Mouse (Mus musculus) forebrain, postnatal 0 days (tissue): ENCODE measurements around the gene Lamc2. TPM values are rescaled to one million over a fixed set of nuclear protein-coding genes. Genes with fewer than 3 reads are reported as not detected.

Experiments
- ATAC-seq: fragments of 200-750 bp; cut with Nextera tagmentation; 2 replicates; pipeline ENCODE4 v1.8.0; 2017; ENCODE audit warnings: mild to moderate bottlenecking, moderate library complexity
- DNase-seq: peaks from one replicate; pipeline ENCODE4 v3.0.0-alpha.2; 2015
- H3K27ac ChIP-seq: fragments of 300-500 bp; sonication (generic); 2 replicates; pipeline ENCODE4 v1.5.1; 2014; ENCODE audit warnings: low read depth, mild to moderate bottlenecking, antibody characterized with exemption, low read length, moderate library complexity, mixed read lengths
- H3K27me3 ChIP-seq: fragments of 300-500 bp; sonication (generic); 2 replicates; pipeline ENCODE4 v1.6.1; 2014; ENCODE audit warnings: mild to moderate bottlenecking, low read length, mixed read lengths; ENCODE audit not compliant: insufficient read depth
- H3K36me3 ChIP-seq: fragments of 300-500 bp; sonication (generic); 2 replicates; pipeline ENCODE4 v1.6.1; 2014; ENCODE audit warnings: mild to moderate bottlenecking, moderate library complexity; ENCODE audit not compliant: insufficient read depth
- H3K4me1 ChIP-seq: fragments of 300-500 bp; sonication (generic); 2 replicates; pipeline ENCODE4 v1.6.1; 2014; ENCODE audit warnings: antibody characterized with exemption; ENCODE audit not compliant: insufficient read depth
- H3K4me2 ChIP-seq: fragments of 300-500 bp; sonication (generic); 2 replicates; pipeline ENCODE4 v1.6.1; 2014; ENCODE audit warnings: low read depth, mild to moderate bottlenecking, moderate library complexity
- H3K4me3 ChIP-seq: fragments of 300-500 bp; sonication (generic); 2 replicates; pipeline ENCODE4 v1.5.1; 2014; ENCODE audit warnings: low read depth, low read length, mixed read lengths
- H3K9ac ChIP-seq: fragments of 300-500 bp; sonication (generic); 2 replicates; pipeline ENCODE4 v1.6.1; 2014; ENCODE audit warnings: mild to moderate bottlenecking
- H3K9me3 ChIP-seq: fragments of 300-500 bp; sonication (generic); 2 replicates; pipeline ENCODE4 v1.6.1; 2016; ENCODE audit warnings: low read length
- CTCF ChIP-seq: sonication (generic); IDR thresholded peaks from 2 replicates; pipeline ENCODE4 v1.5.1; 2016; ENCODE audit warnings: antibody characterized with exemption, control low read depth, low read depth
- WGBS: fragments of 180-500 bp; shearing (Covaris S2); extraction: QIAGEN DNeasy Blood & Tissue Kit; methylation state at CpG from one replicate; pipeline ENCODE4 v1.1.7; 2014; 5-methylcytosine and 5-hydroxymethylcytosine counted together
- polyA plus RNA-seq: library from polyadenylated mRNA; unstranded; fragments of >200 nt; fragmentation: Nextera tagmentation; extraction: Ambion mirVana; gene quantifications from 2 replicates; pipeline ENCODE4 v1.2.1, GENCODE M21; 2015
- total RNA-seq: library from RNA; depleted of rRNA; stranded (reverse); fragments of >200 nt; gene quantifications from 2 replicates; pipeline ENCODE4 v1.2.3, GENCODE M21; 2014

Lamc2 gene
- total and polyA plus RNA-seq, 2 experiments from 2014 or later, result 4.4 to 5.8 TPM

DNA sequence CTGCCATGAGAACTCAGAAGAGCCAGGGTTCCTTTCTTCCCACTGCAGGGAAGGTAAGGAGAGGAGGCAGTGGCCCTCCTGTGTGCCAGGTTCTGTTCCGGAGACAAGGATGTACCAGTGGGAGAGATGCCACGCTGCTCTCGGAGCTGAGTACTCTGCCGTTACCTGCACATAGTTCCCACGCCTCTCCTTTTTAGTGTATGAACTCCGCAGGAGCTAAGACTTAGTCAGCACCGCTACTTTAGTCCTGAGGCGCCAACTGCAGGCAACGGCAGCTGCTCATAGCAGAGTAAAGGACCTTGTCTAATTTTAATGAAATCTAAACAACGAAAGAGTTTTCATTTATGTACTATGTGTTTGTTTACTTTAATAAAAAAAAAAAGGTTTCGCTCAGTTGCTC lies 46.0 kb downstream of the Lamc2 start:
- no peak overlapping the region for H3K4me2 ChIP-seq
- no peaks in the 10 kb centered on the region for H3K27me3 ChIP-seq
- no peak overlapping the region for H3K4me3 ChIP-seq
- ATAC-seq (no peak), DNase-seq (no peak)
- no peak overlapping the region for H3K9ac ChIP-seq
- H3K27ac ChIP-seq, result no peak overlapping the region
- no peaks in the 10 kb centered on the region for H3K4me1 ChIP-seq
- H3K36me3 ChIP-seq, result no peaks in the 10 kb centered on the region
- H3K9me3 ChIP-seq, result no peaks in the 10 kb centered on the region
- 80% methylated on average over 11 of the region's 11 CpGs for WGBS
- no peak for TF ChIP-seq CTCF

DNA sequence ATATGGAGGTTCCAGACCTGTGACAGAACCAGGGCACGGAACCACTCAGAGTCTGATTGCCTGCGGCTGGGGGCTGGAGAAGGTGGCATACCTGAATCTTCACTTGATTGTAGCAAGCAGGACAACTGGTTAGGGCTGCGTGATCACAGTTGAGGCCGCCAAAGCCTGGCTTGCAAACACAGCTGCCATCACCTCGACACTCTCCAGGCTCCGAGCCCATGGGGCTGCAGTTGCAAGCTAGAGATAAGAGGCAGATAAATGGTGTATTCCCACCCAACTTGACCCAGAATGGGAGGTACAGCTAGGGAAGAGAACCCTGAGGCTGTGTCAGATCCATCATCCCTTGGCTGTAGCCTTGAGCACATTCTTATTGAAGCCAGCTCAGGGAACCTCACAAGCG lies 46.6 kb downstream of the Lamc2 start:
- H3K9me3 ChIP-seq, result no peaks in the 10 kb centered on the region
- no peak overlapping the region for H3K4me2 ChIP-seq
- H3K27me3 ChIP-seq, result no peaks in the 10 kb centered on the region
- H3K27ac ChIP-seq, result no peak overlapping the region
- DNase-seq, result no peak
- no peak for ATAC-seq
- WGBS, result 83% methylated on average over 7 of the region's 7 CpGs
- H3K4me3 ChIP-seq, result no peak overlapping the region
- TF ChIP-seq CTCF, result no peak
- H3K9ac ChIP-seq, result no peak overlapping the region
- H3K36me3 ChIP-seq, result no peaks in the 10 kb centered on the region
- no peaks in the 10 kb centered on the region for H3K4me1 ChIP-seq

DNA sequence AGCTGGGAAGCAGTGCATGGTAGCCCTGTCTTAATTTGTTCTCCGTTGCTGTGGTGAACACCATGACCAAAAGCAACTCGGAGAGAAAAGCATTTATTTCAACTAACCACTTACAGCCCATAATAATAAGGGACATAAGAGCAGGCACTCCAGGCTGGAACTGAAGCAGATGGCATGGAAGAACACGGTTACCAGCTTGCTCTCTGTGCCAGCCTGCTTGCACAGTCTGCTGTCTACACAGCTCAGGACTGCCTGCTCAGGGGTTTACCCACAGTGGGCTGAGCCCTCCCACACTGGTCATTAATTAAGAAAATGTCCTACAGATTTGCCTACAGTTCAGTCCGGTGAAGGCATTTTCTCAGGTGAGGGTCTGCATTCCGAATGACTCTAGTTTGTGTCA lies 47.8 kb downstream of the Lamc2 start:
- Histone ChIP-seq H3K4me1 (no peaks in the 10 kb centered on the region), H3K9me3 (no peaks in the 10 kb centered on the region), H3K27ac (no peak overlapping the region), H3K4me2 (no peak overlapping the region), H3K4me3 (no peak overlapping the region), H3K36me3 (no peaks in the 10 kb centered on the region), H3K9ac (no peak overlapping the region), H3K27me3 (no peaks in the 10 kb centered on the region)
- no peak for TF ChIP-seq CTCF
- WGBS, result 60% methylated on average over 5 of the region's 5 CpGs
- DNase-seq, result peak; percentile 21
- ATAC-seq, result peak; percentile 89

DNA sequence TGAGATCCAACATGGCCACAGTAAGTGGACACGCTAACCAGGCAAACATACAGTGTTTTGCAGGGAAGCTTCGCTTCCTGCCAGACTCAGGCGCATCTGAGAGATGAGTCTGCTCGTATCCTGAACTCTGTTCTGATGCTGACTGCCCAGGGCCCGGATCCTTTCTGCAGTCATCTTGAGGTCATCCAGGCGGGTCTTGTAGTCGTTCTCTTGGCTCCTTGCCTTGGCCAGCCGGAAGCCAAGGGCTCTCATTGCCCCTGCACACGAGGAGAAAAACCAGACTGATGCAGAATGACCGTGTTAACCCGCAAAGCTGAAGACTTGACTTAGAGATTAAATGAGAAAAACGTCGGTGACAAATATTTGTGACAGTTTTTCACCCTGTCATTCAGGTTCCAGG lies 49.6 kb downstream of the Lamc2 start:
- H3K4me1 ChIP-seq, result no peaks in the 10 kb centered on the region
- no peak overlapping the region for H3K9ac ChIP-seq
- H3K27ac ChIP-seq, result no peak overlapping the region
- 85% methylated on average over 13 of the region's 13 CpGs for WGBS
- no peaks in the 10 kb centered on the region for H3K36me3 ChIP-seq
- no peak for TF ChIP-seq CTCF
- H3K27me3 ChIP-seq, result no peaks in the 10 kb centered on the region
- DNase-seq, result no peak
- H3K9me3 ChIP-seq, result no peaks in the 10 kb centered on the region
- no peak overlapping the region for H3K4me2 ChIP-seq
- no peak overlapping the region for H3K4me3 ChIP-seq
- ATAC-seq, result no peak

DNA sequence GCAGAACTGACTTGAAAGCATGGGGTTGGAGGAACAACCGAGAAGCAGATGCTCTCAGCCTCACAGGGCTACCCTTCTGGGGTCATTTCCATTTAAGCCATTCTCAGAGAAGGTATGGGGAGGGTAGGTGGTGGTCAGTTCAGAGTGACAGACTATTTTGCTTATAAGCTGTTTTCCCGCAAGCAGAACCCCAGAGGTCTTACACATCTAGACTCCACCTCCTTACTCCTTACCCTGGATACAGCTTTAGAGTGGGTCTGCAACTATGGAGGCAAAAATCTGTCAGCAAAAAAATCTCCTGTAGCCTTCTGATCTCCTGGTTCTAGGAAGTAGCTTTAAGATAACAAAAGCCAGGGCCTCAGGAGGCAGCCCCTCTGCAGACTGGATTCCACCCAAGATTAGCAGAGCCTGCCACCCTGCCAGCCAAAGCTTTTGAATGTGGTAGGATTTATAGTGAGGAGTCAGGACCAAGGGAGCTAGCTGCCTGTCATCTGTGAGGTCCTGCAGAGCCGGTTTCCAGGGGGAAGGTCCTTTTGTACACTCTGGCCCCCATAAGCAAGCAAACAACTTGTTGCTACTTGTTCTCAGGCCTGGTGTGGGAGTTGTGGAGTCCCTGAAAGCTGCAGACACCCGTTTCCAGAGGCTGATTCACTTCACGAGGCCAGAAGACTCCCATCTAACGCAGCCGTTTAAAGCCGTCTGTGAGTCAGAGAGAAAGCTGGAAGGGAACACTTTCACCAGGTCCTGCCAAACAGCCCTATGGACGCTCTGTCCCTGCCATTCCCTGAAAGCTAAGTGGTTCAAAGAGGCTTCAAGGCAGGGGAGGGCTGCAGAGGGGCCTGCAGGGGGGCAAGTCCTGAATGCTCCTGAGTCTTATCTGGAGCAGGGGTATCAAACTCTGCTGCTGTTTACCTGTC lies 52.1 kb downstream of the Lamc2 start:
- Histone ChIP-seq H3K9me3 (no peaks in the 10 kb centered on the region), H3K4me3 (no peak overlapping the region), H3K4me2 (no peak overlapping the region), H3K9ac (no peak overlapping the region), H3K27ac (no peak overlapping the region), H3K36me3 (no peaks in the 10 kb centered on the region), H3K27me3 (no peaks in the 10 kb centered on the region), H3K4me1 (no peaks in the 10 kb centered on the region)
- peak; percentile 16 for DNase-seq
- 20% methylated on average over 9 of the region's 9 CpGs for WGBS
- no peak for TF ChIP-seq CTCF
- ATAC-seq, result peak; percentile 27; the same call in 1 of the 2 replicates

DNA sequence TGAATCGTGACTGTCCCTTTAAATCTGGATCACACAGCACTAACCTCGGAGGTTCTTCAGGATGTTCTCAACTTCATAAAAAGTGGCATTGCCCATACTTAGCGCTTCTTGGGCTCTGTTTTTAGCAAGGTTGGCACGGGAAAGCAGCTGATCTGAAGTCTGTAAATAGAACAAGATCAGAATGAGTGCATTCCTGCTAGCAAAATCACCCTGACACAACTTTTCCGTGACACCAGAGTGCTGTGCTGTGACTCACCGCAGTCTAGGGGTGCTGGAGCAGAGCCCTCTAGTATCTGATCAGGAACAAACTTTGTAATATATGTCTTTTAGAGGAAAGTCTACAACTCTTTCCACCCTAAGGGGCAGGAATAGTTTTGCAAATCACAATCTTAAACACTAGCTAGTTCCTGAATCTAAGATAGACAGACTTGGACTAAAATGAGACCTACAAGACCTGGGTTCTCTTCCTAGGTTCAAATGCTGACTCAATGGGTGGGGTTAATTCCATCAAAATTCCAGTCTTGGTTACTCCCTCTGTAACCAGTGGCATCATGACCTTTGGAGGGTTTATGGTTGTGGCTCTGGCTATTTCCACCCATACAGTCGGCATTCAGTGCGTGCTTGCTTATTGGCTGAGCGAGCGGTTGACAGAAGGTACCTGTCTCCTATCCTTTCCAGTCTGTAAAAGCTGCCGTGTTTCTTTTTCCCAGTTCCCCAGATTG lies 56.1 kb downstream of the Lamc2 start:
- Histone ChIP-seq H3K27me3 (no peaks in the 10 kb centered on the region), H3K9ac (no peak overlapping the region), H3K4me3 (no peak overlapping the region), H3K27ac (no peak overlapping the region), H3K4me2 (no peak overlapping the region), H3K9me3 (no peaks in the 10 kb centered on the region), H3K36me3 (no peaks in the 10 kb centered on the region), H3K4me1 (no peaks in the 10 kb centered on the region)
- no peak for ATAC-seq
- 85% methylated on average over 11 of the region's 11 CpGs for WGBS
- DNase-seq, result no peak
- no peak for TF ChIP-seq CTCF

DNA sequence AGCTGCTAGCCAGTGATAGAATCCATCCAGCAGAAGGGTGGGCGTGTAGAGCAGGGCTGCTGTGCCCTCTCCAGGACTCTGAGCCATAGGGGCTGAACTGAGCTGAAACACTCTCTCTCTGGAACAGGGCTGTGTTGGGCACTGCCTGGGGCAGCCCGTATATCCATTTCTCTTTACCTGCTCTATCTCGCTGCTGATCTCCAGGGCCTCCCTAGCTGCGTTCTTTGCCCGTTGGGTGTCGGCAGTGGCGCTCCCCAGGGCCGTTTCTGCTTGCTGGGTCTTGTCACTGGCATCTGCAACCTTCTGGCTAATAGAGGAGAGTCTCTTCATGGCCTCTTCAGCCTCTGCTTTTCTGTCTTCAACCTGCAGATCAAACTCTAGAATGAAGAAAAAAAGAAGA lies 57.5 kb downstream of the Lamc2 start:
- no peak overlapping the region for H3K4me3 ChIP-seq
- no peak overlapping the region for H3K9ac ChIP-seq
- WGBS, result 77% methylated on average over 8 of the region's 8 CpGs
- DNase-seq, result no peak
- no peak for ATAC-seq
- no peaks in the 10 kb centered on the region for H3K9me3 ChIP-seq
- no peak for TF ChIP-seq CTCF
- H3K27ac ChIP-seq, result no peak overlapping the region
- H3K4me2 ChIP-seq, result no peak overlapping the region
- H3K4me1 ChIP-seq, result no peaks in the 10 kb centered on the region
- H3K27me3 ChIP-seq, result no peaks in the 10 kb centered on the region
- no peaks in the 10 kb centered on the region for H3K36me3 ChIP-seq
